Mouse (Mus musculus) layer of hippocampus, adult 11-12 months (tissue): ENCODE measurements around the gene Runx3.

Source experiments
- DNase-seq: peaks from one replicate; pipeline ENCODE4 v3.0.0; 2022; ENCODE audit warnings: low spot score

The Runx3 gene

DNA sequence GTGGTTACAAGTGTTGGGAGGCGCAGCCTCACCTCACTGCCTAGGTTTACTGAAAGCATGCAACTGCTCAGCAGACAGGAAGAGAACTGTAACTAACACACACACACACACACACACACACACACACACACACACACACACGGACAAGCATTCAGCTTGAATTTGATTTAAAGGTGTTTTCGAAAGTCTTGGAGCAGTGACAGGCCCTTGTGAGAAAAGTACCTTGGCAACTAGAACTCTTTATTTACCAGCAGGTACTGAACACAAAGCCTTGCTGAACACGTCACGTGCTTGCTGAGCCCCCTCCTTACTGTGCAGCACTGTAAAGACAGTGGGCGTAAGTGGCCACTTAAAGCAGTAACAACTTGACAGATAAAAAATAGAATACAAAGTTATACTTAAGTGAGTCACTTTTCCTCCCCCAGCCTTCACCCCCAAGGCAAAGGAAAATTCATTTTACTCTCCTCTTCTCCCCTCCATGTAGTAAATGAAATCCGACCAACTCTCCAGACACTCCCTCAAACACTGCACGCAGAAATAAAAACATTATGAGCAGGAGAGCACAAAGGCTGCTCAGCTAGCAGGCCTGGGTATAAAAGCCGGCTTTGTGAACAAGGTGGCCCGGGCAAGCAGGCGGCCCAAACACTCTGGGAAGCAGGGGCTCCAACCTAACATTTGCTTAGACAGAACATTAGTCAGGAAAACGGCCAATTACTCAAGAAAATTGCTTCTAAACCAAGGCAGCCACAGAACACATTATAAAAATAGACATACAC, 101.4 kb downstream of the Runx3 start:
- no peak for DNase-seq

DNA sequence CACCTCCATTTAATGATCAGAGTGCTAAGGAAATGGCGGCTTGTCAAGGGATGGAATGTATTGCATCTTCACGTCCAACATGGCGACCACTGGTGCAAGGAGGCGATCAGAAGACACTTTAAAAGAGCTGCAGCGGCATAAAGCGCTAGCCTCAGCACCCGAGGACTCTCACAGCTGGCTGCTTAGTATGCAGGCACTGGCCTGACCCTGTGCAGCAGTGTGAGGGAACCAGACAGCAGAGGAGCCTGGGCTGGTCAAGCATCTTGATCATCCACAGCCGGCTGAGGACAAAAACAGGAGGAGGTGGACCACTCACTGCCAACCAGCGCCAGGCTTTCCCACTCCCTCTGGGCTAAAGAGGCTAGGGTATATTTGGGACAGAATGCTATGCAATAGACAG, 103.4 kb downstream of the Runx3 start:
- no peak for DNase-seq

DNA sequence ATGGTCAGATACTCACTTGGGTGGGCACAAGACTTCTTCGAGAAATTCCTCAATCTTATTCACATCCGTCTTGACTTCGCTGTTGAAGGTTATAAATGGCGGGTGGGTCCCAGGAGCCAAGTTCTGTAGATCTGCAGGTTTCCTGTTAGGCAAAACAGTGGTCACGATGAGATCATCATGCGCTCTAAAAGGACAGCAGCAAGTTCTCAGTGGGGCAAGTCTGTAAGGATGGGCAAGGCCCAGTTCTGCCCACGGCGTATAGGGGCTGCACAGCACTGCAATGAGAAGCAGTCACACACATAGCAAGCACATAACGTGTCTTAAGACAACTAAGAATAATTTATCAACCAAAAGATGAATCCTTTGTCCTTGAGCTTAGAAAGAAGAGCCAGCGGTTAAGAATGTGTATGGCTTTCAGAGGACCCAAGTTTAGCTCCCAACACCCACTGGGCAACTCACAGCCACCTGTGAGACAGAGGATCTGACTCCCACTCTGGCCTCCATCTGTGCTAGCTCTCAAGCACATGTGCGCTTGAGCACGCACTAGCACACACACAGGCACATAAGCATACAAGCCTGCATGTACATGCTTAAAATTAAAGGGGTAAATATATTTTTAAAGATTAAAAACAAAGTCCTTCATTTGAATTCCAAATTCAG, 105.7 kb downstream of the Runx3 start:
- no peak for DNase-seq
